In the genomic region with DNA sequence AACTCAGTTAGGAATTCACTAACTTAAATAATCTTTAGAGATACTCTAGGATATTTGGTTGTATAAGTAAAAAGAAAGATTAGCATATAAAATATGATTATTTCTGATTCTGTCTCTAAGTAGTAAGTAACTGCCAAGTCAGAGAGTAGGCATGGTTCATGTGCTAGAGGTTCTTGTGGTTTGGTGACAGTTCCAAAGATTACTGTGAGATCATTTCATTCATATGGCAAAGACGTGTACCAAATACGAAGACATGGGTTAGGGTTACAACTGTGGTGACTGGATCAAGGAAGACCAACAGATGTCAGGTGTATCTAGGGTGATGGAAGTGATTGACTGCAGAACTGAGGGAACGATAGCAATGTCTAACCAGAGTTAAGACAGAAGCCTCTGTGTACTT, we compare ENCODE assay signal across 16 mouse cellular contexts.
"Had no signal": no experiment of that assay in that cellular context is flagged by ENCODE, and none has a peak within 500 bp of the region (broad histone marks: within the 10 kb centered on the region; RNA-seq: fewer than 3 reads in every experiment).

No protein-coding gene starts in this region.

- H3K9ac ChIP-seq: neural tube, embryonic 13.5 days; neural tube, embryonic 15.5 days; stomach, embryonic 15.5 days had no signal

- H3K27ac ChIP-seq: neural tube, embryonic 13.5 days; neural tube, embryonic 15.5 days; stomach, embryonic 15.5 days; stomach, postnatal 0 days had no signal

- H3K27me3 ChIP-seq: neural tube, embryonic 13.5 days; neural tube, embryonic 15.5 days; stomach, embryonic 15.5 days had no signal

- H3K4me1 ChIP-seq: neural tube, embryonic 13.5 days; neural tube, embryonic 15.5 days; stomach, embryonic 15.5 days had no signal

- H3K9me3 ChIP-seq: neural tube, embryonic 13.5 days; neural tube, embryonic 15.5 days; stomach, embryonic 15.5 days had no signal

- H3K36me3 ChIP-seq: stomach, embryonic 15.5 days had no signal

- DNase-seq: retina, postnatal 1 day; right cerebral cortex, adult 18-20 months; right cerebral cortex, postnatal 14 days; right cerebral cortex, postnatal 25 days; right cerebral cortex, postnatal 4 days; spleen, adult 18-20 months; thymus, adult 18-20 months; thymus, adult 2 months; thymus, postnatal 14 days; thymus, postnatal 25 days; thymus, postnatal 36 days; thymus, postnatal 4 days had no signal

- H3K4me3 ChIP-seq: neural tube, embryonic 13.5 days; neural tube, embryonic 15.5 days; stomach, embryonic 15.5 days had no signal
